Mouse (Mus musculus): ENCODE data around the gene Meis2. TPM values are rescaled to one million over a fixed set of nuclear protein-coding genes. Genes with fewer than 3 reads are reported as not detected.

Gene Meis2
- polyA plus RNA-seq (2012; rRNA removed; ENCODE audit: low replicate concordance), result 4.4 and 34.7 TPM in 2 replicates

GRCm38 (mm10) chr2:116065570-116066005, at the start of gene Meis2:
Meis2 (minus strand) TSS chr2:116065839.

All from duodenum, adult 2 months (tissue).